Mouse (Mus musculus) C2C12 (cell line): ENCODE measurements around the gene Lsp1. TPM values are rescaled to one million over a fixed set of nuclear protein-coding genes. Genes with fewer than 3 reads are reported as not detected.

ENCODE experiments used
- H3K27me3 ChIP-seq: one replicate; pipeline ENCODE4 v1.6.1; 2011; ENCODE audit not compliant: control insufficient read depth, insufficient read depth, insufficient read length
- H3K36me3 ChIP-seq: one replicate; pipeline ENCODE4 v1.6.1; 2011; ENCODE audit not compliant: control insufficient read depth, insufficient read depth
- H3K4me3 ChIP-seq: one replicate; pipeline ENCODE4 v1.5.1; 2011; ENCODE audit warnings: mild to moderate bottlenecking, control low read depth; ENCODE audit not compliant: poor library complexity, insufficient read depth, severe bottlenecking
- H3K79me2 ChIP-seq: one replicate; pipeline ENCODE4 v1.6.1; 2011; ENCODE audit not compliant: control insufficient read depth, insufficient read depth
- H3K79me3 ChIP-seq: one replicate; pipeline ENCODE4 v1.6.1; 2011; ENCODE audit warnings: low read depth, control low read depth
- H3ac ChIP-seq: one replicate; pipeline ENCODE3; 2011; ENCODE audit warnings: low read depth; ENCODE audit not compliant: control insufficient read depth, insufficient read length
- CEBPB ChIP-seq: IDR thresholded peaks from one replicate; pipeline ENCODE4 v1.6.1; 2011; ENCODE audit warnings: low read depth, mild to moderate bottlenecking, control low read depth, moderate library complexity
- CTCF ChIP-seq: IDR thresholded peaks from one replicate; pipeline ENCODE4 v1.5.1; 2011; ENCODE audit not compliant: control insufficient read depth, insufficient read depth, insufficient read length
- FOSL1 ChIP-seq: IDR thresholded peaks from one replicate; pipeline ENCODE4 v1.8.0; 2011; ENCODE audit warnings: mild to moderate bottlenecking, low read length; ENCODE audit not compliant: poor library complexity, insufficient read depth, severe bottlenecking
- MAX ChIP-seq: IDR thresholded peaks from one replicate; pipeline ENCODE4 v1.6.1; 2011; ENCODE audit warnings: mild to moderate bottlenecking, control low read depth
- MYOD1 ChIP-seq: IDR thresholded peaks from one replicate; pipeline ENCODE4 v1.6.1; 2011; ENCODE audit warnings: low read depth; ENCODE audit not compliant: control insufficient read depth, insufficient read length
- MYOG ChIP-seq: IDR thresholded peaks from one replicate; pipeline ENCODE4 v1.6.1; 2011; ENCODE audit not compliant: control insufficient read depth, insufficient read length; ENCODE audit errors: extremely low read depth
- USF1 ChIP-seq: IDR thresholded peaks from one replicate; pipeline ENCODE4 v1.6.1; 2011; ENCODE audit warnings: low read depth, mild to moderate bottlenecking, control low read depth, moderate library complexity
- polyA plus RNA-seq: library from polyadenylated mRNA; unstranded; fragments of >200 nt; fragmentation: generic; extraction: Trizol; gene quantifications from one replicate; pipeline ENCODE4 v1.2.1, GENCODE M21; 2012; ENCODE audit warnings: missing spikeins

Lsp1 gene
- polyA plus RNA-seq, 1 experiment: 96.1 TPM

- Histone ChIP-seq H3K79me2 (no peaks in the 10 kb centered on the region), H3K36me3 (no peaks in the 10 kb centered on the region), H3K4me3 (no peak overlapping the region), H3K79me3 (no peaks in the 10 kb centered on the region), H3ac (no peak overlapping the region), H3K27me3 (no peaks in the 10 kb centered on the region)
- TF ChIP-seq MYOG (no peak), MAX (no peak), CEBPB (no peak), USF1 (no peak), CTCF (no peak), FOSL1 (no peak), MYOD1 (no peak)
These were observed 40.7 kb upstream of the Lsp1 start for GRCm38 (mm10) chr7:142419887-142420286.

DNA sequence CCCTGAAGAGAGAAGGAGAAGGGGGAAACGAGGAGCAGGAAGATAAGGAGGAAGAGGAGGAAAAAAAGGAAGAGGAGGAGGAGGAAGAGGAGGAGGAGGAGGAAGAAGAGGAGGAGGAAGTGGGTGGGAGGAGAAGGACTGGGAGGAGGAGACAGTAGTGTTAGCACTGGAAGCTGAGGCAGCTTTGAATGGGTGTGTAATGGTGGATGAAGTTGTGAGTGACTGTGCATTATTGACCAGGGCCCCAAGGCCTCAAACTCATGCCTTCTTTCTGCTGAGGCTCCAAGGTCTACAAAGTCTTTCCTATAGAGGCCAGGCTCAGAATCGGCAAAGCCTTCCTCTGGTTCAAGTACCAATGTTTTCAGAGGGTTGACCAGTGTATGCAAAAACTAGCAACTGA is 38.8 kb upstream of the Lsp1 start:
- H3K4me3 ChIP-seq: no peak overlapping the region
- H3ac ChIP-seq: no peak overlapping the region
- H3K79me3 ChIP-seq: no peaks in the 10 kb centered on the region
- H3K27me3 ChIP-seq: no peaks in the 10 kb centered on the region
- TF ChIP-seq CEBPB (no peak), CTCF (no peak), FOSL1 (no peak), USF1 (no peak), MYOD1 (no peak), MAX (no peak), MYOG (no peak)
- no peaks in the 10 kb centered on the region for H3K36me3 ChIP-seq
- no peaks in the 10 kb centered on the region for H3K79me2 ChIP-seq

GRCm38 (mm10) chr7:142425641-142426213 is 34.9 kb upstream of the Lsp1 start:
- Histone ChIP-seq H3K36me3 (no peaks in the 10 kb centered on the region), H3K79me2 (no peaks in the 10 kb centered on the region), H3ac (no peak overlapping the region), H3K27me3 (no peaks in the 10 kb centered on the region), H3K79me3 (no peaks in the 10 kb centered on the region), H3K4me3 (no peak overlapping the region)
- no peak for TF ChIP-seq USF1
- no peak for TF ChIP-seq FOSL1
- no peak for TF ChIP-seq CTCF
- TF ChIP-seq MYOD1: no peak

GRCm38 (mm10) chr7:142428213-142428612 is 32.4 kb upstream of the Lsp1 start:
- Histone ChIP-seq H3ac (no peak overlapping the region), H3K27me3 (no peaks in the 10 kb centered on the region), H3K79me3 (no peaks in the 10 kb centered on the region), H3K36me3 (no peaks in the 10 kb centered on the region), H3K79me2 (no peaks in the 10 kb centered on the region), H3K4me3 (no peak overlapping the region)
- peak; percentile 86 for TF ChIP-seq CTCF
- TF ChIP-seq USF1: no peak

- Histone ChIP-seq H3K4me3 (no peak overlapping the region), H3K36me3 (no peaks in the 10 kb centered on the region), H3K27me3 (no peaks in the 10 kb centered on the region), H3K79me2 (no peaks in the 10 kb centered on the region), H3K79me3 (no peaks in the 10 kb centered on the region), H3ac (no peak overlapping the region)
- TF ChIP-seq CTCF (no peak), MYOD1 (peak; percentile 82)
These were observed 30.4 kb upstream of the Lsp1 start for GRCm38 (mm10) chr7:142430160-142430678.

GRCm38 (mm10) chr7:142431106-142431505 is 29.5 kb upstream of the Lsp1 start:
- Histone ChIP-seq H3K79me3 (no peaks in the 10 kb centered on the region), H3ac (no peak overlapping the region), H3K4me3 (no peak overlapping the region), H3K36me3 (no peaks in the 10 kb centered on the region), H3K79me2 (no peaks in the 10 kb centered on the region), H3K27me3 (no peaks in the 10 kb centered on the region)
- TF ChIP-seq MYOG (no peak), FOSL1 (no peak), CTCF (no peak), MAX (no peak), MYOD1 (no peak), CEBPB (no peak), USF1 (no peak)
